Mouse (Mus musculus) liver, adult 2 months (tissue): ENCODE results near the gene A930017K11Rik. TPM values are rescaled to one million over a fixed set of nuclear protein-coding genes. Genes with fewer than 3 reads are reported as not detected.

Experiments used
- DNase-seq: peaks from one replicate; pipeline ENCODE4 v3.0.0-alpha.2; 2011; ENCODE audit warnings: low read depth, low spot score; ENCODE audit errors: extremely low read depth
- H3K27ac ChIP-seq: fragments of 200-500 bp; replicated peaks from 2 replicates; pipeline ENCODE4 v1.5.1; 2012; ENCODE audit warnings: low read depth, mild to moderate bottlenecking, control low read depth, inconsistent platforms, low read length; ENCODE audit not compliant: insufficient read depth
- H3K27me3 ChIP-seq: fragments of 200-500 bp; 2 replicates; pipeline ENCODE4 v1.6.1; 2012; ENCODE audit warnings: mild to moderate bottlenecking, moderate library complexity, low read length, inconsistent platforms; ENCODE audit not compliant: control insufficient read depth, insufficient read depth
- H3K36me3 ChIP-seq: fragments of 200-500 bp; 2 replicates; pipeline ENCODE4 v1.6.1; 2012; ENCODE audit warnings: low read length, inconsistent platforms; ENCODE audit not compliant: control insufficient read depth, insufficient read depth
- H3K4me1 ChIP-seq: fragments of 200-500 bp; 2 replicates; pipeline ENCODE4 v1.6.1; 2011; ENCODE audit warnings: low read length; ENCODE audit not compliant: control insufficient read depth, insufficient read depth
- H3K4me3 ChIP-seq: fragments of 200-500 bp; 2 replicates; pipeline ENCODE4 v1.5.1; 2011; ENCODE audit warnings: low read depth, mild to moderate bottlenecking, control low read depth, low read length, moderate library complexity; ENCODE audit not compliant: insufficient read depth
- H3K79me2 ChIP-seq: fragments of 200-500 bp; 2 replicates; pipeline ENCODE4 v1.6.1; 2012; ENCODE audit warnings: inconsistent platforms, mild to moderate bottlenecking, low read length, moderate library complexity; ENCODE audit not compliant: control insufficient read depth, insufficient read depth
- H3K9ac ChIP-seq: fragments of 200-500 bp; 2 replicates; pipeline ENCODE4 v1.6.1; 2012; ENCODE audit warnings: low read depth, mild to moderate bottlenecking, control low read depth, inconsistent platforms, low read length
- CTCF ChIP-seq: fragments of 200-500 bp; IDR thresholded peaks from 2 replicates; pipeline ENCODE4 v1.5.1; 2011; ENCODE audit warnings: low read depth, low read length, control low read depth
- POLR2A ChIP-seq: fragments of 200-500 bp; IDR thresholded peaks from 2 replicates; pipeline ENCODE4 v1.6.1; 2011; ENCODE audit warnings: low read length, control low read depth; ENCODE audit not compliant: insufficient read depth; ENCODE audit errors: extremely low read depth
- WGBS: fragments of 180-500 bp; shearing (Covaris S2); methylation state at CpG from one replicate; pipeline ENCODE4 v1.1.7; 2018; 5-methylcytosine and 5-hydroxymethylcytosine counted together
- polyA plus RNA-seq: library from polyadenylated mRNA; depleted of rRNA; stranded (reverse); fragments of >200 nt; gene quantifications from 2 replicates; pipeline ENCODE4 v1.2.3, GENCODE M21; 2012; rRNA removed
- total RNA-seq: library from RNA; depleted of rRNA; stranded (reverse); fragments of >200 nt; gene quantifications from 2 replicates; pipeline ENCODE4 v1.2.3, GENCODE M21; 2014; rRNA removed

Gene A930017K11Rik
- total RNA-seq, result not detected in 2 replicates
- polyA plus RNA-seq, result not detected in 2 replicates

DNA sequence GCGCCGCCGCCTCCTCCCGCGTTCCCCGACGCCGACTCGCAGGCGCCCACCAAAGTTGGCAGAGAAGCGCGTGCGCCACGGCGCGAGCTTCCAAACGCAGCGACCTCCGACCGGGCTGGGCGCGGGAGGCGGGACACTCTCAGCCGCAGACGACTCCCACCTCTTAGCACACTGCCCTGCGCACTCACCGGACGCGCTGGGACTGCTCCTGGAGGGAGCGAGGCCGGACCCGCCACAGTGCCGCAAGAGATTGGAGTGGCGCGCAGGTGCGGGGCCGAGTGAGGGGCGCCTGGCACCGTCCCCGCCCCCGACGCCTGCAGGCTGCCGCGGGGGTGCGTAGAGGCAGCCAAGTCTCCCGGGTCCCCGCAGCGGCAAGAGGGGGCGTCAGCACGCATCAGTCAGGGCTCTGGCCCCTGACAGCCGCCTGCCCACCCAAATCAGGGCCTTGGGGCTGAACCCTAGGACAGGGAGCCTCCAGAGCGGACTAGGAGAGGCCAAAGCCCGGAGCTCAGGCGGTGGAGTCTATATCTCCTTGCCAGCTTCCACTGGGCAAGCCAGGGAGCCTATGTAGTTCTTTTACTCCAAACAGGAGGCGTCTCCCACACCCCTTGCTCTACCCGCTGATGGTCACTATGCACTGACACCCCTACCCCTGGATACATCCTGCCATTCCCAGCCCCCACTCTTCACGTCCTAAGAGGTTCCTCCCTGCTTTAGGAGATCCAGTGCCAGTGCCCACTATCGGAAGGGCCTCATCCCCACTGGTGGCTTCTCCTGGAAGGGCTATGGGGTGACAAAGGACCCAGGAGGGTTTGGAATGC is at the start of gene A930017K11Rik:
Gene A930017K11Rik, minus strand, starts transcription at position 763 of the 821 bp plus-strand sequence.
- Histone ChIP-seq H3K4me3 (peak within 1 kb of the TSS; percentile 0; the same call in 1 of the 2 replicates), H3K79me2 (no peaks in the 10 kb centered on the region), H3K27me3 (peaks cover 5% of the 10 kb centered on the region; the same call in 1 of the 2 replicates), H3K36me3 (no peaks in the 10 kb centered on the region), H3K9ac (no peak within 1 kb of the TSS), H3K4me1 (no peaks in the 10 kb centered on the region), H3K27ac (no peak within 1 kb of the TSS)
- 7% methylated on average over 58 of the region's 58 CpGs for WGBS
- no peak for DNase-seq
- no peak for TF ChIP-seq CTCF
- no peak for TF ChIP-seq POLR2A

DNA sequence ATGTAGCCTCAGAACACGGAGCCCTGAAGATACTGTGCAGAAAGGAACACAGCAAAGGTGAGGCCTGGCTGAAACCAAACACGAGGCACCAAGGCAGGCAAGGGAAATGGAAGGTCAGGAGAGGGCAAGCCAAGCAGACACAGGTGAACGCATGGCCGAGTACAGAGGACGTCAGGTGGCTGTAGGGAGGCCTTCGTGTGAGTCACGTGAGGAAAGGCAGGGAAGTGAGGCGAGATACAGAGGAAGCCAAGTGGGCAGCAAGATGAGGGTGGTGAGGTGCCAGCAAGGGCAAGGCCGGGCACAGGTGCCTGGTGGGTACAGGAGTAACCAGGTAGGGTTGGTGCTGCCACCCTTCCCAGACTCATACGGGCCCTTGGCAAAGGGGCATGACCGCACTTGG is 46.1 kb upstream of the A930017K11Rik start:
- H3K27me3 ChIP-seq, result no peaks in the 10 kb centered on the region
- H3K27ac ChIP-seq, result no peak overlapping the region
- TF ChIP-seq CTCF, result no peak
- TF ChIP-seq POLR2A, result no peak
- no peaks in the 10 kb centered on the region for H3K79me2 ChIP-seq
- H3K36me3 ChIP-seq, result no peaks in the 10 kb centered on the region
- no peak overlapping the region for H3K9ac ChIP-seq
- no peaks in the 10 kb centered on the region for H3K4me1 ChIP-seq
- WGBS, result 91% methylated on average over 11 of the region's 11 CpGs
- no peak overlapping the region for H3K4me3 ChIP-seq
- no peak for DNase-seq

DNA sequence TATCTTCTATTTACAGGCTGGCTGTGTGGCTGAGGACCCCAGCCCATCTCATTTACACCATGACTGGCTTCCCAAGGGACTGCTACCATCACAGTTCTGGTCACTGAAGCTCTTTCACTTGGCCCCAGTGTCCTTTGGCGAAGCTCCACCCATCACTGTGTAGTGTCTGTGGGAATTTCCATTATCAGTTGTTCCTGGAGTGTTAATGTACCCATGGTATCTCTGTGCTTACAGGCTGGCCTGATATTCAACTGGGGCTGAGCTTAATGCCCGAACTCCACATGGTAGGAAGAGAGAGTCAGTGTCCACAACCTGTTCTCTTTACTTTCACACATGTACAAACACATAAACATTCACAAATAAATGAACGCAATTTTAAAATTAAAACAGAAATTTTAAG is 41.1 kb upstream of the A930017K11Rik start:
- no peaks in the 10 kb centered on the region for H3K79me2 ChIP-seq
- 93% methylated on average over 3 of the region's 3 CpGs for WGBS
- no peaks in the 10 kb centered on the region for H3K36me3 ChIP-seq
- H3K27me3 ChIP-seq, result no peaks in the 10 kb centered on the region
- H3K27ac ChIP-seq, result no peak overlapping the region
- H3K9ac ChIP-seq, result no peak overlapping the region
- no peak for DNase-seq
- peaks cover 3% of the 10 kb centered on the region for H3K4me1 ChIP-seq
- TF ChIP-seq POLR2A (no peak), CTCF (no peak)
- no peak overlapping the region for H3K4me3 ChIP-seq

- TF ChIP-seq CTCF, result no peak
- TF ChIP-seq POLR2A, result no peak
- Histone ChIP-seq H3K79me2 (no peaks in the 10 kb centered on the region), H3K27me3 (no peaks in the 10 kb centered on the region), H3K4me3 (no peak overlapping the region), H3K9ac (no peak overlapping the region), H3K27ac (peak overlapping the region; percentile 51), H3K4me1 (peaks cover 3% of the 10 kb centered on the region), H3K36me3 (no peaks in the 10 kb centered on the region)
- 41% methylated on average over 4 of the region's 4 CpGs for WGBS
- DNase-seq, result peak; percentile 91
Observed at GRCm38 (mm10) chr17:25992274-25992673, 39.9 kb upstream of the A930017K11Rik start.

DNA sequence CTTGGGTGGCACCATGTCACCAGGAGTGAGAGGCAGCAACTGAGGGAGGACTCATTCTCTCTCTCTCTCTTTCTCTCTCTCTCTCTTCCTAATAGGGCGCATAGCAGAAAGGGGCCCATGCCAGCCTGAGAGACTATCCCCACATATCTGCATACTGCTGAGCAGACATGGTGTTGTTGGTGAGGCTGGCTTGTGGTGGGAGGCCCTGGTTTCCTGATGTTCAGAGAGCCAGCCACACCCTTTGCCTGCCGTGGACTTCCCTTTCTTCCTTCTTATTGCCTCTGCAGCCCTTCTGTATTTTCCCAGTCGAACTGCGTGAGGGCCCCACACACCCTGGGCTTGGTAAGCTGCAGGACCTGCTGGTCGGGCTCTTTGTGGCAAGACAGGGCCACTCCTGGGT is 38.0 kb upstream of the A930017K11Rik start:
- no peak overlapping the region for H3K4me3 ChIP-seq
- no peaks in the 10 kb centered on the region for H3K79me2 ChIP-seq
- H3K27ac ChIP-seq, result no peak overlapping the region
- H3K9ac ChIP-seq, result no peak overlapping the region
- WGBS, result 96% methylated on average over 5 of the region's 5 CpGs
- H3K4me1 ChIP-seq, result peaks cover 3% of the 10 kb centered on the region
- DNase-seq, result no peak
- H3K27me3 ChIP-seq, result no peaks in the 10 kb centered on the region
- H3K36me3 ChIP-seq, result no peaks in the 10 kb centered on the region
- no peak for TF ChIP-seq CTCF
- no peak for TF ChIP-seq POLR2A
